Mouse (Mus musculus): ENCODE measurements at regions not wholly inside any gene's neighbourhood (a gene's known extent, or its start where the extent isn't known, plus 50 kb on each side); places are given as distances from the start of the nearest gene placed in this dataset.
A peak's percentile ranks its signal among the peaks of the same experiment; 100 is the strongest.

DNA sequence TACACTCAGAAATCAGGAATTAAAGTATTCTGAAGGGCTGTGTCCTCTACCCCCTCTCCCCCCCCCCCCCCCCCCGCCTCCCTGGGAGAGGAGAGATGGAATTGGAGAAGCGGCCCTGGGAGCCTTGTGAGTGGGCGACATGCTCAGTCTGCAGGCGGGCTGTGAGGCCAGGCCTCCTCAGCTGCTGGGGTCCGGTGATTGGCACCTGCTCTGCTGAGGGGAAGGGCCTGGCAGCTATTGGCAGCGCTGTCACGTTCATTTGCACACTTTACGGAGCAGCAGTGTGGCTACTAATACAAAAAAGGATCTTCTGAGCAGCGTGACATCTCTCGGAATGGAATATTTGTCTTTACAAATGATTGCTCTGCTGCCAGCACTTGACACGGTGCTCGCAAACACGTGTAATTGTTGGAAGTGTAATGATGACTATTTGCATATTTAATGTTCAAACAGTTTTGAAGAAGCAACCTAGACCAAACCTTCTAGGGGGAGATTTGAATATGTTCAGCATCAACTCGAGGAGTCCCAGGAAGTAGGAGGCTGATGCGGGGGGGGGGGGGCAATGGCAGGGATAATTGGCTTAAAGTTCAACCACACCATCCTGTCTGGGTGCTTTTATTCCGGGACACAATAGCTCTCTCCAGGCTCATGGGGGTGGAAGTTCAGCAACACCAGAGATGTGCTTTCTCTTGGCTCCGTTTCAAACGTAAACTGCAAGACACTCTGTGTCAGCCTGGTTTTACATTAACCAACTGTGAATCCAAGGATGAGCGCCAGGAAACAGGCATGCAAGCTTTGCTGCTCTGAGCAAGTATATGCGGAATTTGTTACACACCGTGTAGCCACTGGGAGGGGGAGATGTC is 352.5 kb downstream of the Tmem182 start:
- H3K4me3 ChIP-seq: no peak overlapping the region
- no peaks in the 10 kb centered on the region for H3K36me3 ChIP-seq
- H3K4me1 ChIP-seq: no peaks in the 10 kb centered on the region; the same call in 1 of the 2 replicates
- 0 out of 2 replicates have a peak, but pooled peaks have one; percentile 52 for ATAC-seq (ENCODE audit: insufficient number of reproducible peaks, insufficient read depth, low FRiP score, low TSS enrichment)
- H3K27me3 ChIP-seq: no peaks in the 10 kb centered on the region
- no peak overlapping the region for H3K4me2 ChIP-seq (replicated peaks)
- no peak overlapping the region for H3K27ac ChIP-seq
- no peak overlapping the region for H3K9ac ChIP-seq
- WGBS: 67% methylated on average over 20 of the region's 21 CpGs
- no peaks in the 10 kb centered on the region for H3K9me3 ChIP-seq

GRCm38 (mm10) chr1:41165878-41166786 is 360.7 kb downstream of the Tmem182 start:
- no peaks in the 10 kb centered on the region for H3K4me1 ChIP-seq
- H3K4me3 ChIP-seq: no peak overlapping the region
- H3K36me3 ChIP-seq: no peaks in the 10 kb centered on the region
- no peak overlapping the region for H3K9ac ChIP-seq
- ATAC-seq (ENCODE audit: insufficient number of reproducible peaks, insufficient read depth, low FRiP score, low TSS enrichment): no peak
- H3K27me3 ChIP-seq: no peaks in the 10 kb centered on the region
- no peak overlapping the region for H3K27ac ChIP-seq
- H3K4me2 ChIP-seq (replicated peaks): no peak overlapping the region
- no peaks in the 10 kb centered on the region for H3K9me3 ChIP-seq
- WGBS: 42% methylated on average over 12 of the region's 12 CpGs

DNA sequence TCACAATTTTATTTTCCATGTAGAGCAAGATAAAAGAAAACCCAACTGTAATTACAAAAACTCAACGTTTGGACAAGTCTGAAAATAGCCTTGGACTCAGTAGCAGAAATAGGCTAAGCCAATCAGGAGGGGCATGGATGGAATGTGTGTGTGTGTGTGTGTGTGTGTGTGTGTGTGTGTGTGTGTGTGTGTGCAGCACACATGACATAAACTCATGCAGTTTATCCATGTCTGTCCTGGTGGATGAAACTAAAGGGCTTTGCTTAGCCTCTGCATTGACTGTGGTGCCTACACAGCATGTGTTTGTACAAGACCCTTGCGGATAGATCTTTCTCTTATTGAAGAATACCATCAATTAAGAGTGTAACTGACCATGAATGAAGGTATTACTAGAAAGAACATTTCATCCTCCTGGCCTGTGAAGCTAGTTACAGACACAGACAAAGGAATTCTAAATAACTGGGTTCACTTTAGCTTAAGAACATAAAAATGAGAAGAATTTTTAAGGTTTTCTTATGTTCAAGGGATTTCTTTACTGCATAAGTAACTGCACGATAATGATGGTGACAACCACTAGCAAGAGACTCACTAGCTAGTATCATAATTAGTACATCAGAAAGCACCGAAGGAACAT is 361.5 kb downstream of the Tmem182 start:
- ATAC-seq (ENCODE audit: insufficient number of reproducible peaks, insufficient read depth, low FRiP score, low TSS enrichment): no peak
- 58% methylated on average over 4 of the region's 4 CpGs for WGBS
- H3K4me3 ChIP-seq: no peak overlapping the region
- no peaks in the 10 kb centered on the region for H3K9me3 ChIP-seq
- no peak overlapping the region for H3K9ac ChIP-seq
- no peak overlapping the region for H3K4me2 ChIP-seq (replicated peaks)
- no peaks in the 10 kb centered on the region for H3K36me3 ChIP-seq
- no peaks in the 10 kb centered on the region for H3K27me3 ChIP-seq
- H3K27ac ChIP-seq: no peak overlapping the region
- no peaks in the 10 kb centered on the region for H3K4me1 ChIP-seq

DNA sequence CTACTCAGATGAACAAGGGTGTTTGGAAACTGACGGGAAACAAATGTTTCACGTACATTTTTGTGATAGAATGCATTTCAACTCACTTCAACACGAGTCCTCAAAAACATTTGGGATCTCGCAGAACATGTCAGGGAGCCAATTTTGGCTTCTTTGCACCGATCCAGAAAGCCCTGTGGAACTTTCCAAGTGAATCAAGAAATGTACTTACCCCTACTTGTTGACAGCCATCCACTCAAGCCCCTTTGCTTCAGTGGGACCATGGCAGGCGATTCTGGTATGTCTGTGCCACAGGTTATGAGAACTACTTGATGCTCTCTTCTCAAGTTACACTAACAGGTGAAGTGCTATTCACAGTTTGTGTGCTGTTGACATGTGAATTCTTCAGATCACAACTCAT is 381.6 kb downstream of the Tmem182 start:
- Histone ChIP-seq H3K4me1 (no peaks in the 10 kb centered on the region), H3K27me3 (no peaks in the 10 kb centered on the region), H3K4me2 (replicated peaks) (no peak overlapping the region), H3K36me3 (no peaks in the 10 kb centered on the region), H3K9me3 (no peaks in the 10 kb centered on the region), H3K4me3 (no peak overlapping the region), H3K9ac (no peak overlapping the region), H3K27ac (no peak overlapping the region)
- WGBS: 72% methylated on average over 6 of the region's 6 CpGs
- no peak for ATAC-seq (ENCODE audit: insufficient number of reproducible peaks, insufficient read depth, low FRiP score, low TSS enrichment)

DNA sequence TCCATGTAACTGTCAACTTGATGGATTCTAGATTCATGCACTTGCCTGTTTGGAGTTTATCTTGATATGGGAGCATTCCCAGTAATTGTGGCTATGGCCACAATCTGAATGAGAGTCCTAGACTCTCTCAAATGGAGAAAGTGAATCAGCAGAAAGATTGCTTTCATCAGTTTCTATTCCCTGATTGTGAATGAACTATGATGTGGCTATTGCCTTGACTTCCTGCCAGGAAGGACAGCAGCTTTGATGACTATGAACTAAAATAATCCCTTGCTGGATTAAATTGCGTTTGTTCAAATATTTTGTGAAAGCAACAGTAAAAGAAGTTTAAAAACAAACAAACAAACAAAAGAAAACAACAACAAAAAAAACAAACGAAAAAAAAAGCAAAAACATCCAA is 407.5 kb downstream of the Tmem182 start:
- H3K4me2 ChIP-seq (replicated peaks): no peak overlapping the region
- no peak overlapping the region for H3K27ac ChIP-seq
- H3K36me3 ChIP-seq: no peaks in the 10 kb centered on the region
- H3K27me3 ChIP-seq: no peaks in the 10 kb centered on the region
- ATAC-seq (ENCODE audit: insufficient number of reproducible peaks, insufficient read depth, low FRiP score, low TSS enrichment): no peak
- no peak overlapping the region for H3K4me3 ChIP-seq
- no peak overlapping the region for H3K9ac ChIP-seq
- WGBS: 67% methylated on average over 2 of the region's 2 CpGs
- no peaks in the 10 kb centered on the region for H3K9me3 ChIP-seq
- H3K4me1 ChIP-seq: no peaks in the 10 kb centered on the region

- 97% methylated on average over 1 of the region's 1 CpGs for WGBS
- no peak overlapping the region for H3K27ac ChIP-seq
- no peak for ATAC-seq (ENCODE audit: insufficient number of reproducible peaks, insufficient read depth, low FRiP score, low TSS enrichment)
- H3K9me3 ChIP-seq: no peaks in the 10 kb centered on the region
- no peaks in the 10 kb centered on the region for H3K4me1 ChIP-seq
- no peak overlapping the region for H3K4me3 ChIP-seq
- no peaks in the 10 kb centered on the region for H3K27me3 ChIP-seq
- H3K36me3 ChIP-seq: no peaks in the 10 kb centered on the region
- no peak overlapping the region for H3K9ac ChIP-seq
- no peak overlapping the region for H3K4me2 ChIP-seq (replicated peaks)
These were observed 420.4 kb downstream of the Tmem182 start for GRCm38 (mm10) chr1:41225851-41226250.

- Histone ChIP-seq H3K27me3 (no peaks in the 10 kb centered on the region), H3K9ac (no peak overlapping the region), H3K4me2 (replicated peaks) (no peak overlapping the region), H3K4me3 (no peak overlapping the region), H3K9me3 (no peaks in the 10 kb centered on the region), H3K4me1 (no peaks in the 10 kb centered on the region), H3K36me3 (no peaks in the 10 kb centered on the region), H3K27ac (no peak overlapping the region)
- ATAC-seq (ENCODE audit: insufficient number of reproducible peaks, insufficient read depth, low FRiP score, low TSS enrichment): no peak
- 80% methylated on average over 7 of the region's 7 CpGs for WGBS
These were observed 429.9 kb downstream of the Tmem182 start for GRCm38 (mm10) chr1:41235335-41235734.

- 74% methylated on average over 6 of the region's 6 CpGs for WGBS
- no peaks in the 10 kb centered on the region for H3K27me3 ChIP-seq
- H3K4me3 ChIP-seq: no peak overlapping the region
- H3K36me3 ChIP-seq: no peaks in the 10 kb centered on the region
- no peak overlapping the region for H3K27ac ChIP-seq
- H3K9me3 ChIP-seq: no peaks in the 10 kb centered on the region
- H3K9ac ChIP-seq: no peak overlapping the region
- H3K4me2 ChIP-seq (replicated peaks): no peak overlapping the region
- no peaks in the 10 kb centered on the region for H3K4me1 ChIP-seq
- no peak for ATAC-seq (ENCODE audit: insufficient number of reproducible peaks, insufficient read depth, low FRiP score, low TSS enrichment)
These were observed 437.6 kb downstream of the Tmem182 start for GRCm38 (mm10) chr1:41243000-41243399.

DNA sequence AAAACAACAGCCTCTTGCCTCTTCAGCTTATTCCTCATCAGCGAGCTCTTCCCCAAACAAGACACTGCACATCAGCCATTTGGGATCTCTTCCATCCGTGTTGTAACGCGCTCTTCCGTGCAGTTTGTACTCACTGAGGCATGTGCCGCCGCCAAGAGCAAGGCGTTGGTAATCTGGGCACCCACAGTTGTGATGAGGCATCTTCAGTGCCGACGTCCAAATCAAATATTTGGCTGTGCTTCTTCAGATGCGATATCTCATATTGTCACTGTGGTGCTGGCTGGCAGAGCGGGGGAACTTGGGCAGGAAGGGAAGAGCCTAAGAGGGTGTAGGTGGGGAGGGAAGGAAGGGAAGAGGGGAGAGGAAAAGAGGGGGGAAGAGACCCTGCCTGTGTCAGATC is 439.2 kb downstream of the Tmem182 start:
- H3K4me1 ChIP-seq: no peaks in the 10 kb centered on the region
- 93% methylated on average over 12 of the region's 12 CpGs for WGBS
- no peak overlapping the region for H3K27ac ChIP-seq
- H3K4me3 ChIP-seq: no peak overlapping the region
- H3K36me3 ChIP-seq: no peaks in the 10 kb centered on the region
- H3K4me2 ChIP-seq (replicated peaks): no peak overlapping the region
- H3K27me3 ChIP-seq: no peaks in the 10 kb centered on the region
- no peak for ATAC-seq (ENCODE audit: insufficient number of reproducible peaks, insufficient read depth, low FRiP score, low TSS enrichment)
- no peak overlapping the region for H3K9ac ChIP-seq
- H3K9me3 ChIP-seq: no peaks in the 10 kb centered on the region

GRCm38 (mm10) chr1:41264214-41264613 is 458.8 kb downstream of the Tmem182 start:
- Histone ChIP-seq H3K4me2 (replicated peaks) (no peak overlapping the region), H3K27me3 (no peaks in the 10 kb centered on the region), H3K9ac (no peak overlapping the region), H3K9me3 (no peaks in the 10 kb centered on the region), H3K27ac (no peak overlapping the region), H3K4me1 (no peaks in the 10 kb centered on the region), H3K36me3 (no peaks in the 10 kb centered on the region), H3K4me3 (no peak overlapping the region)
- WGBS: 36% methylated on average over 10 of the region's 10 CpGs
- ATAC-seq (ENCODE audit: insufficient number of reproducible peaks, insufficient read depth, low FRiP score, low TSS enrichment): no peak

- H3K27ac ChIP-seq: no peak overlapping the region
- ATAC-seq (ENCODE audit: insufficient number of reproducible peaks, insufficient read depth, low FRiP score, low TSS enrichment): no peak
- 22% methylated on average over 4 of the region's 4 CpGs for WGBS
- no peak overlapping the region for H3K9ac ChIP-seq
- H3K36me3 ChIP-seq: no peaks in the 10 kb centered on the region
- H3K4me1 ChIP-seq: peaks cover 24% of the 10 kb centered on the region
- H3K4me3 ChIP-seq: no peak overlapping the region
- no peaks in the 10 kb centered on the region for H3K9me3 ChIP-seq
- no peak overlapping the region for H3K4me2 ChIP-seq (replicated peaks)
- H3K27me3 ChIP-seq: peaks cover 5% of the 10 kb centered on the region; the same call in 1 of the 2 replicates
These were observed 465.8 kb downstream of the Tmem182 start for GRCm38 (mm10) chr1:41271111-41271730.

Measured in embryonic facial prominence, embryonic 12.5 days (tissue).